Mouse (Mus musculus): ENCODE measurements around the gene Kdelr1. TPM values are rescaled to one million over a fixed set of nuclear protein-coding genes. Genes with fewer than 3 reads are reported as not detected.

Kdelr1 gene
- polyA plus RNA-seq, 1 experiment from 2014 or later: 96.4 TPM

DNA sequence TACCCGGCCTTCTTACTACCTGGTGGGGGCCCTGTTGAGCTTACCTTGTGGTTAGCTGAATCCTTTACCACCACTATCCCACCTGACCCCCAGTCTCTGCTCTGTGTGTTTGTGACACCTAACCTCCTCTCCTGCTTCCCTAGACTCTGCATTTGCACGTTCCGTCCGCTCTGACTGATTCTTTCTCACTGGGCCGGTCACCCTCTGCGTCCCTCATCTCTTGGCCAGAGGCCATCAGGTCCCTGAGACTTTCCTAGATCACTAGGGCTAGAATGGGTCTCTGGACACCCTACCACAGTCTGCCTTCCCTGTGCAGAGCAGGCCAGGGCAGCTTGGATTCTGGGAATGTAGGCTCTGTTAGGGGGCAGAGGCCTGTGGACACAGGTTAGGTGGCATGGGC is 41.5 kb downstream of the Kdelr1 start:
- no peaks in the 10 kb centered on the region for H3K9me3 ChIP-seq (ENCODE audit: low read length)
- H3K4me1 ChIP-seq (ENCODE audit: insufficient read depth, low read length): peaks cover 26% of the 10 kb centered on the region
- no peaks in the 10 kb centered on the region for H3K27me3 ChIP-seq (ENCODE audit: insufficient read depth, low read length)
- WGBS: 88% methylated on average over 6 of the region's 6 CpGs
- ATAC-seq (ENCODE audit: low FRiP score, low TSS enrichment): no peak
- H3K36me3 ChIP-seq (ENCODE audit: insufficient read depth, low read length): peaks cover 14% of the 10 kb centered on the region
- H3K27ac ChIP-seq (ENCODE audit: low read length): no peak overlapping the region
- no peak overlapping the region for H3K4me3 ChIP-seq (ENCODE audit: low read length)
- 0 out of 2 replicates have a peak overlapping the region, but pooled peaks have one; percentile 11 for H3K9ac ChIP-seq (replicated peaks; ENCODE audit: low read length)
- H3K4me2 ChIP-seq (replicated peaks; ENCODE audit: low read depth, low read length): no peak overlapping the region

DNA sequence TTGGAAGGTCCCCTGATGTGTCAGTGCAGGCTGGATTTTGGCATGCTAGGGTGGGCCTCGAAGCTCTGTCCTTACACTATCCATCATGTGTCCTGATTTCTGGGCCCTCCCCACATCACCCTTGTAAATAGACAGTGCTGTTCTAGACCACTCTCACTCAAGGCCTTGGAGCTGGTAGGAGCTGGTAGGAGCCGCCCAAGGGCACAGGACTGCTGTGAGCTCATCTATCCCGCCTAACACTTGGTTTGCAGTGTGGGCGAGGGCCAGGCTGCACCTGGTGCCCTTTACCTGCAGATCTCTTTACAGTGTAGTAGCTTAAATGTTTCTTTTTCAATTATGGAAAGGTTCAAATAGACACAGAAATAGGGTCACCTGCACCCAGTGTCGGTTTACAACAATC is 42.4 kb downstream of the Kdelr1 start:
- Histone ChIP-seq H3K4me2 (replicated peaks; ENCODE audit: low read depth, low read length) (no peak overlapping the region), H3K4me3 (ENCODE audit: low read length) (no peak overlapping the region), H3K27ac (ENCODE audit: low read length) (no peak overlapping the region), H3K4me1 (ENCODE audit: insufficient read depth, low read length) (peaks cover 36% of the 10 kb centered on the region), H3K9me3 (ENCODE audit: low read length) (no peaks in the 10 kb centered on the region), H3K27me3 (ENCODE audit: insufficient read depth, low read length) (no peaks in the 10 kb centered on the region), H3K9ac (replicated peaks; ENCODE audit: low read length) (no peak overlapping the region), H3K36me3 (ENCODE audit: insufficient read depth, low read length) (peaks cover 6% of the 10 kb centered on the region)
- ATAC-seq (ENCODE audit: low FRiP score, low TSS enrichment): no peak
- 89% methylated on average over 5 of the region's 5 CpGs for WGBS

- Histone ChIP-seq H3K27me3 (ENCODE audit: insufficient read depth, low read length) (no peaks in the 10 kb centered on the region), H3K4me1 (ENCODE audit: insufficient read depth, low read length) (peaks cover 48% of the 10 kb centered on the region), H3K4me3 (ENCODE audit: low read length) (peak overlapping the region; percentile 35), H3K9ac (replicated peaks; ENCODE audit: low read length) (peak overlapping the region; percentile 62), H3K27ac (ENCODE audit: low read length) (peak overlapping the region; percentile 87), H3K4me2 (replicated peaks; ENCODE audit: low read depth, low read length) (peak overlapping the region; percentile 49), H3K9me3 (ENCODE audit: low read length) (no peaks in the 10 kb centered on the region), H3K36me3 (ENCODE audit: insufficient read depth, low read length) (0 out of 2 replicates have a peak, but pooled peaks cover 2% of the 10 kb centered on the region)
- 36% methylated on average over 26 of the region's 26 CpGs for WGBS
- ATAC-seq (ENCODE audit: low FRiP score, low TSS enrichment): peak; percentile 77
These were observed 43.8 kb downstream of the Kdelr1 start for GRCm38 (mm10) chr7:45916056-45917003.

- Histone ChIP-seq H3K9me3 (ENCODE audit: low read length) (no peaks in the 10 kb centered on the region), H3K4me2 (replicated peaks; ENCODE audit: low read depth, low read length) (peak overlapping the region; percentile 49), H3K27me3 (ENCODE audit: insufficient read depth, low read length) (no peaks in the 10 kb centered on the region), H3K4me1 (ENCODE audit: insufficient read depth, low read length) (peaks cover 56% of the 10 kb centered on the region), H3K27ac (ENCODE audit: low read length) (peak overlapping the region; percentile 80), H3K36me3 (ENCODE audit: insufficient read depth, low read length) (0 out of 2 replicates have a peak, but pooled peaks cover 2% of the 10 kb centered on the region), H3K4me3 (ENCODE audit: low read length) (peak overlapping the region; percentile 11), H3K9ac (replicated peaks; ENCODE audit: low read length) (peak overlapping the region; percentile 55)
- 7% methylated on average over 13 of the region's 13 CpGs for WGBS
- peak; percentile 11 for ATAC-seq (ENCODE audit: low FRiP score, low TSS enrichment)
These were observed 44.6 kb downstream of the Kdelr1 start for GRCm38 (mm10) chr7:45917004-45917704.

DNA sequence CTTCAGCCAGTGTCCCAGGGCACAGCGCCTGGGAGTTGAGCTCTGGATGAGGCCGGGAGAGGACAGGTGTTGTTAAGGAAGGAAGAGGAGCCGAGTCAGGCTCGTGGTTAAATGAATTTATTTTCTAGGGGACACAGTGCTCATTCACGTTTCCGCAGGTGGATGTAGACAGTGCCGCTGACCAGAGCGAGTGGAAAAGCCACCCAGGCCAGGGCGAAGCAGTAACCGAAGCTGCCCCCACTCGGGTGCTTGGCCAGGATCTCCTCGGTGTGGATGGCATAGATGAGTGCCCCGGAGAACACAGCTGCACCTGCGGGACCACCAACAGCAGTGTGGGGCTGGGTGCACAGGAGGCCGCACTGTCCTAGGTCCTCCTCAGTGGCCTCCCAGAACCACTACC is 45.4 kb downstream of the Kdelr1 start:
- ATAC-seq (ENCODE audit: low FRiP score, low TSS enrichment): no peak
- Histone ChIP-seq H3K9ac (replicated peaks; ENCODE audit: low read length) (peak overlapping the region; percentile 55), H3K4me1 (ENCODE audit: insufficient read depth, low read length) (peaks cover 64% of the 10 kb centered on the region), H3K4me2 (replicated peaks; ENCODE audit: low read depth, low read length) (peak overlapping the region; percentile 49; the same call in 1 of the 2 replicates), H3K27me3 (ENCODE audit: insufficient read depth, low read length) (no peaks in the 10 kb centered on the region), H3K4me3 (ENCODE audit: low read length) (no peak overlapping the region), H3K27ac (ENCODE audit: low read length) (peak overlapping the region; percentile 80), H3K9me3 (ENCODE audit: low read length) (no peaks in the 10 kb centered on the region), H3K36me3 (ENCODE audit: insufficient read depth, low read length) (0 out of 2 replicates have a peak, but pooled peaks cover 2% of the 10 kb centered on the region)
- 70% methylated on average over 15 of the region's 15 CpGs for WGBS

DNA sequence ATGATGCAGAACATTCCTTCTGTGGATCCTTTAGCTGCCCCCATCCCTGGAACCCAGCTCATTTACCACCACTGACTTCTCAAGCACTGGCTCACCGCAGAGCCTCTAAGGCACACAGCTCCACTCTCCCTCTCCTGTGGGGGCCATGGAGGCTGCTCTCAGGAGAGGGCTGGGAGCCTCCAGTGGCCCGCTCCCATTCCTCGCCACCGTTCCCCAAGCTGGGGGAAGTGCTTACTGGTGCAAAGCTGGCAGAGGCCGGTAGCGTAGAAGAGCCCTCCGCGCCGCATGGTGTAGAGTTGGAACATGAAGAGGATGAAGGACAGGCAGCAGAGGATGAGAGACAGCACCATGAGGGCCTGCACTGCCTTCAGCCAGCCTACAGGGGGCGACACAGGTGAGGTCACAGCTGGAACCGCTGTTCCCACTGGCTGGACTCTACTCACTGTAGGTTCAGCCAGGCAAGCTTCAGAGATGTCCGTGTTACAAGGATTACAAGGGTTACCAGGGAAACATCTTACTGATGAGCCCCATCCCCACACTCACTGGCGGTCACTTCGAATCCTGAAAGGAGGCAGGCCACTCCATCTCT is 46.6 kb downstream of the Kdelr1 start:
- Histone ChIP-seq H3K27ac (ENCODE audit: low read length) (peak overlapping the region; percentile 12), H3K27me3 (ENCODE audit: insufficient read depth, low read length) (no peaks in the 10 kb centered on the region), H3K4me2 (replicated peaks; ENCODE audit: low read depth, low read length) (peak overlapping the region; percentile 61), H3K4me3 (ENCODE audit: low read length) (peak overlapping the region; percentile 55), H3K9ac (replicated peaks; ENCODE audit: low read length) (no peak overlapping the region), H3K4me1 (ENCODE audit: insufficient read depth, low read length) (peaks cover 66% of the 10 kb centered on the region), H3K36me3 (ENCODE audit: insufficient read depth, low read length) (0 out of 2 replicates have a peak, but pooled peaks cover 2% of the 10 kb centered on the region), H3K9me3 (ENCODE audit: low read length) (no peaks in the 10 kb centered on the region)
- ATAC-seq (ENCODE audit: low FRiP score, low TSS enrichment): no peak
- 77% methylated on average over 14 of the region's 14 CpGs for WGBS

- H3K4me3 ChIP-seq (ENCODE audit: low read length): peak overlapping the region; percentile 55
- no peaks in the 10 kb centered on the region for H3K9me3 ChIP-seq (ENCODE audit: low read length)
- H3K4me1 ChIP-seq (ENCODE audit: insufficient read depth, low read length): peaks cover 71% of the 10 kb centered on the region
- H3K4me2 ChIP-seq (replicated peaks; ENCODE audit: low read depth, low read length): peak overlapping the region; percentile 61
- WGBS: 65% methylated on average over 4 of the region's 4 CpGs
- peak overlapping the region; percentile 67 for H3K9ac ChIP-seq (replicated peaks; ENCODE audit: low read length)
- no peak for ATAC-seq (ENCODE audit: low FRiP score, low TSS enrichment)
- no peaks in the 10 kb centered on the region for H3K27me3 ChIP-seq (ENCODE audit: insufficient read depth, low read length)
- H3K36me3 ChIP-seq (ENCODE audit: insufficient read depth, low read length): 0 out of 2 replicates have a peak, but pooled peaks cover 2% of the 10 kb centered on the region
- H3K27ac ChIP-seq (ENCODE audit: low read length): peak overlapping the region; percentile 12; the same call in 1 of the 2 replicates
These were observed 47.2 kb downstream of the Kdelr1 start for GRCm38 (mm10) chr7:45919761-45920160.

- peak overlapping the region; percentile 55 for H3K4me3 ChIP-seq (ENCODE audit: low read length)
- no peaks in the 10 kb centered on the region for H3K27me3 ChIP-seq (ENCODE audit: insufficient read depth, low read length)
- H3K9ac ChIP-seq (replicated peaks; ENCODE audit: low read length): peak overlapping the region; percentile 67
- 12% methylated on average over 9 of the region's 9 CpGs for WGBS
- ATAC-seq (ENCODE audit: low FRiP score, low TSS enrichment): no peak
- H3K36me3 ChIP-seq (ENCODE audit: insufficient read depth, low read length): 0 out of 2 replicates have a peak, but pooled peaks cover 2% of the 10 kb centered on the region
- peak overlapping the region; percentile 97 for H3K27ac ChIP-seq (ENCODE audit: low read length)
- no peaks in the 10 kb centered on the region for H3K9me3 ChIP-seq (ENCODE audit: low read length)
- H3K4me2 ChIP-seq (replicated peaks; ENCODE audit: low read depth, low read length): peak overlapping the region; percentile 61
- peaks cover 71% of the 10 kb centered on the region for H3K4me1 ChIP-seq (ENCODE audit: insufficient read depth, low read length)
These were observed 48.1 kb downstream of the Kdelr1 start for GRCm38 (mm10) chr7:45920583-45921241.

DNA sequence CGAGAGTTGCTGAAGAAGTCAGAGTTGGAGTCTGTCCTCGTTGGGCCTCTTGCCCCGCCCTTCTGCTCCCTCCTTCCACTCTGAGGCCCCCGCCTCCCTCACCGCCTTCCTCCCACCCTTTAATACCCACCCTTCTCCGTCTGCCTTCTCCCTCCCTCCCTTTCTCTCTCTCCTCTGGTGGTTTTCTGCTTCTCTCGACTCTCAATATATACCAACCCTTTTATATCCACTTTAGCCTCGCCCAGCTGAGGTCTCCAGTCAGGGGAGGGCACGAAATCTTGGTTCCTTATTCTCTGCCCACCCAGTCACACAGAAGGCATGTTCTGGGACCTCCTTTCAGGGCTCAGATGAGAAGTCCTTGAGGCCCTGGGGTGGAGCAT is 48.7 kb downstream of the Kdelr1 start, which contains the start of gene Emp3:
Gene Emp3 (minus strand): TSS at position 163 of the 380 bp plus-strand sequence.
- Histone ChIP-seq H3K4me3 (ENCODE audit: low read length) (peak within 1 kb of the TSS; percentile 55), H3K36me3 (ENCODE audit: insufficient read depth, low read length) (0 out of 2 replicates have a peak, but pooled peaks cover 2% of the 10 kb centered on the region), H3K4me2 (replicated peaks; ENCODE audit: low read depth, low read length) (peak within 1 kb of the TSS; percentile 61), H3K27me3 (ENCODE audit: insufficient read depth, low read length) (no peaks in the 10 kb centered on the region), H3K27ac (ENCODE audit: low read length) (peak within 1 kb of the TSS; percentile 97), H3K9me3 (ENCODE audit: low read length) (no peaks in the 10 kb centered on the region), H3K9ac (replicated peaks; ENCODE audit: low read length) (peak within 1 kb of the TSS; percentile 67), H3K4me1 (ENCODE audit: insufficient read depth, low read length) (peaks cover 66% of the 10 kb centered on the region)
- ATAC-seq (ENCODE audit: low FRiP score, low TSS enrichment): no peak
- 18% methylated on average over 9 of the region's 9 CpGs for WGBS

All from kidney, embryonic 16.5 days (tissue).